Mouse (Mus musculus) cerebellum, adult 8-10 months (tissue): ENCODE data around the gene Ubash3a.

ENCODE experiments used
- DNase-seq: peaks from one replicate; pipeline ENCODE4 v3.0.0; 2022

Ubash3a gene

DNA sequence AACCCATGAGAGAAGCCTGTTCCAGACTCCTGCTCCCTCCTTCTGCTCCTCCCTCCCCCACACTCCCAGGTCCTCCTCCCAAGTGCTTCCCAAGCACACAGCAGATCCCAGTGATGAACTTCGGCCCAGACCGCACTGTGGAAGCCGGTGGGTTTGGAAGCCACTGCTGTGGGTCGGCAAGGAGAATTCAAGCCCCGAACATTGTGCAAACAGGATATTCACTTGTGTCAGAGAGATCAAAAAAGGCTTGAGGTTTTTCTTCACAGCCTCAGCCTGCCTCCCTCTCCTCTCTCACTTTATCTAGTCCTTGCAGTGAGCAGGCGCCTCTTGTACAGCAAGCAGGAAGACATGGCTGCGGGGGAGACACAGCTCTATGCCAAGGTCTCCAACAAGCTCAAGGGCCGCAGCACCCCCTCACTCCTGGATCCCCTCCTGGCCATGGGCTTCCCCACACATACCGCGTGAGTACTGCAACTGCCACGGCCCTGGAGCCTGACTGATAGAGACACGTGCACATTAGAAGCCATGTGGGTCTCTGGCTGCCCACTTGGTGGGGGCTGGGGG is at the start of gene Ubash3a:
Ubash3a (plus strand) TSS at position 103 of the 564 bp plus-strand sequence.
- no peak for DNase-seq

- DNase-seq, result no peak
These were observed 49.8 kb upstream of the Ubash3a start for GRCm38 (mm10) chr17:31157921-31158320.

- DNase-seq, result no peak
These were observed 47.4 kb upstream of the Ubash3a start for GRCm38 (mm10) chr17:31160291-31160690.

DNA sequence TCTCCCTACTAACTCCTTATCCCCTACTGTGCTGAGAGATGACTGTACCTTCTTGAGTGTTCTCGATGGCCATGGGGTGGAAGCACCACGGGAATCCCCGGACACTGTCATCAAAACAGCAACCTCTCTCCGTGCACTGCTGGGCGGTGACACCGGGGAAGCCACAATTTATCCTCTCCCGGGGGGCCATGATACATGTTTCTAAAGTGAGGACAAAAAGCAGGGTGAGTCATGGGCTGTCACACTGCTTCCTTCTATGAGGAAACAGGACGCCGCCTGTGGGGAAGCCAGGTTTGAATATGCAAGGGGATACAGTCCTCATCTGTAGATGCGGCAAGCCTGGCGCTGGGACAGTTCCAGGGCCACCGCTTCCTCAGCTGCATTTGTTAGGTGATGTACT is 45.1 kb upstream of the Ubash3a start:
- DNase-seq, result no peak

GRCm38 (mm10) chr17:31163821-31164220 is 43.9 kb upstream of the Ubash3a start:
- DNase-seq, result no peak

- DNase-seq, result no peak
These were observed 42.5 kb upstream of the Ubash3a start, which contains the start of gene Tff1 for GRCm38 (mm10) chr17:31165127-31165526. Gene Tff1 (minus strand): TSS chr17:31165277.

DNA sequence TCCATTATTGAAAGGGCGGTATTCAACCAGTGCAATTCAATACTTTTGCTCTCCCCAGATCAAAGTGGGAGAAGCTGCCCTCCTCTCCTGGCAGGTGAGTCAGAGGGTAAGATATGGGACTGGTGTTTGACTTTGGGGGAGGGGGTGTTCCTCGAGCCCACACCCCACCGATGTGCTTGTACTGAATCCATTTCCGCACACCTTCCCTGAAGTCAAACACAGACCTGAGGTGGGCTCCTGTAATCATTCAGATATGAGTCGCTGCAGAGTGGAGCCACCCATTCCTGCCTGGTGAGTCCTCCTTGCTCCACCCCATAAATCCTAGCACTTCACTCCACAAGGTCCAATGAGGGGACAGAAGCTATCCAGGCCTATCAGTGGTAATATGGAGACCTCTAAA is 37.9 kb upstream of the Ubash3a start:
- no peak for DNase-seq

- DNase-seq, result no peak
These were observed 31.4 kb upstream of the Ubash3a start for GRCm38 (mm10) chr17:31176321-31176720.

GRCm38 (mm10) chr17:31181490-31181889 is 26.2 kb upstream of the Ubash3a start:
- DNase-seq, result no peak

GRCm38 (mm10) chr17:31183180-31183974 is 24.3 kb upstream of the Ubash3a start:
- DNase-seq, result peak; percentile 19

DNA sequence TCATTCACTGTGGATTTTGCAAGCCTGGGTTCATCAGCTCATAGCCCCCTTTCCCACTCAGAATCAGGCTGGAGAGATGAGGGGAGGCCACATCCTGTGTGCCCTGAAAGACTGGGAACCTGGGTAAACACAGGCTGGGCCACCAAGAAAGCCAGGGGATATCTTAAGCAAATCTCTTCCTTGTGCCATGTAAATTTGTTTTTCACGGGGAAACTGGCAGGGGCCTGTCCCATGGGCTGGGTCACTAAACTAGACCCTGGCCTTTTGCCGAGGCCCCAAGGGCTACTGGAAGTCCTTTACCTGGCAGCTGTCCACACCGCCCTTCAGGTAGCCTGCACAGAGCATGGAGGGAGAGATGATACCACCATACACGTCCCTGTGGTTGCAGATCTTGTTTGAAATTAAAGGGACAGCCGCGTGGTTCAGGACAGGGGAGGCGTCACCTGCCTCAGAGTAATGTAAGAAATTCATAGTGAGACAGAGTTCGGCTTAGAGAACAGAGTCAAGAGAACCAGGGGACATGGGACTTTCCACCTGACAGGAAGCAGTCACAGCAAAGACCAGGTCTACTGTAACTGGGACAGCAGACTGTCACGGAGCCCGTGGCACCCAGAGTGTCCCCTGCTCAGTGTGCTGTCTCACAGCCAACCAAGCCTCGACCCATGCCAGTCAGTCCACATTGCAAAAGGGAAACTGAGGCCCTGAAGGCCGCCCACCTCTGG is 23.2 kb upstream of the Ubash3a start:
- no peak for DNase-seq

DNA sequence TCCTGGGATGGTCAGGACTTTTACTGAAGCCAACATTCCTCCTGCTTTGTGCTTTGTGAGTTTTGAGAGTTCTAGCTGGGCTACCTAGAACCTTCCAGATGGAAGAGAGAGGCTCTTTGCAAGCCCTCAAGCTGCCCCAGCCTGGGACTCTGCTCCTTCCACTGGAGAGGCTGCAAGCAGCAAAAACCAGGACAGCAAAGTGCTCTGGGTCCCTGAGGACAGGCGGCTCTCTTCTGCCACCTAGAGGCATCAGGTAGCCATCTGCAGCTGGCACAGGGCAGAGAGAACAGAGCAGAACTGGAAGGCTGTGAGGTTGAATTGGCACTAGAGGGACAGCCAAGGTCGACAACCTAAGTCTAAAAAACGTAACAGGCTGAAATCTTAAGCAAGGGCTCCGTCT is 20.3 kb upstream of the Ubash3a start:
- DNase-seq, result peak; percentile 83

DNA sequence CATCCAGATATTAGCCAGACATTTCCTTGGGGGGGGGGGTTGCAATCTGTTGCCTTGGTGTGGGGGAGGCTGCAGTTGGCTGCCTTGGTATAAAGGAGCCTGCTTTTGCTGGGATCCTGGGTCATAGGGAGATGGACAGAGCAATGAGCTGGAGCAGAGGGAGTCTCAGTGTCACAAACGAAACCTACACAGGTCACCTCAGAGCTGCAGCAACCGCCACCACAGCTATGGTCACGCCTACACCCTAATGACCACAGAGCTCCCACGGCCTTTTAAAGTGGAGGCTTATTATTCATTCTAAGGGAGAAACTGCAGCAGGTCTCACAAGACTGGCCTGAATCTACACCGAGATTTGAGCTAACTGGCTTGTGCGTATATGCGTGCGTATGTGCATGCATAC is 15.8 kb upstream of the Ubash3a start:
- no peak for DNase-seq

DNA sequence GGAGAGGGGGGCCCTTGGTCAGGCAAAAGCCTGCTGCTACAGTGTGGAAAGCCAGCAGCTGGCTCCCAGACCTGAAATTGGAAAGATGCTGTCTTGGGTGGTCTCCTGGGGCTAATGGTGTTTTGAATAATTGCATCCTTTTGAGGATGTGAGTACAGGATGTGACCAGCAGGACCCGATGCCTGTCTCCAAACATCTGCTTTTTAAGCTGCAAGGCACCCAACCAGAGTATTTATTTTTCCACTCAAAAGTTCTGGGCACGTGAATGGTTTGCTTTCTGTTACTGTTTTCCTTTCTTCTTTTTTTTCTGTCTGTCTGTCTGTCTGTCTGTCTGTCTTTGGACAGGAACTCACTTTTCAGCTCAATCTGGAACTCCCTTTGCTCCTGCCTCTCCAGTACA is 15.0 kb upstream of the Ubash3a start:
- no peak for DNase-seq

GRCm38 (mm10) chr17:31193360-31193759 is 14.3 kb upstream of the Ubash3a start:
- DNase-seq, result no peak

GRCm38 (mm10) chr17:31195207-31195606 is 12.5 kb upstream of the Ubash3a start:
- DNase-seq, result no peak

GRCm38 (mm10) chr17:31196283-31196682 is 11.4 kb upstream of the Ubash3a start:
- DNase-seq, result no peak

DNA sequence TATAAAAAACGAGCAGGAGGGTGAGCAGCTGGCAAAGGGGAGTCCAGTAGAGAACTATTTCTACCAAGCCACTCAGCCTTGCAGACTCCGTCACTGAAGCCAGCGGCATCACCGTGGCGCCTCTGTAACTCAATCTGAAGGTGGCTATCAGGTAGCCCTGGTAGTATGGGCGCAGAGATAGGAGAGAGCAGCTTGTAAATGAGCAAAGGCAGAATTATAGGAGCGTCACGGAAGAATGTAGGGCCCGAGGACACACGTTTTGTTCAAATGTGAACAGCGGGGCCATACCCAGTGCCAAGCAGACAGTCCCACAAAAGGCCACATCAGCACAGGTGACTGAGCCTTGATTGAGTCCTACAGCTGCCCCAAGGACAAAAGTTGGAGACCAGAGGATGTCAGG is 8.8 kb upstream of the Ubash3a start, which contains the start of gene Tmprss3:
Tmprss3 (minus strand) TSS at position 101 of the 400 bp plus-strand sequence.
- DNase-seq, result no peak

DNA sequence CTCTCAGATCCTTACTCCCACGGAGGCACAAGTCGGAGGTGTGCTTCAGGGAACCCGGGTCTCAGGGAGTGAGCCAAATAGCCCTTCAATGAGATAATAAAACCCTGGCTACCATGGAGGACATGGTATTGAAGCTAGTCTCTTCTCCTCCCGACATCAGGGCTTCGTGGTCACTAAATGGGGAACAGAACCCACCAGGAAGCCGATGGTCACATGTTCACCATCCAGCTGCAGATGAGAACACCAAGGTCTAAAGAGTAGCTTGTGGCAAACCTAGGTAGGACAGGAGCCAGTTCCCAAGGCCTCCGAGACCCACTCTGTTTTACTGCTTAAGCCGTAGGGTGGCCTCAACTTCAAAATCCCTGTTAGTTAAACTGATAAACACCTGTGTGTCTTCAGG is 981 bp downstream of the Ubash3a start:
- no peak for DNase-seq

GRCm38 (mm10) chr17:31209376-31209930 is 1.8 kb downstream of the Ubash3a start:
- DNase-seq, result no peak

DNA sequence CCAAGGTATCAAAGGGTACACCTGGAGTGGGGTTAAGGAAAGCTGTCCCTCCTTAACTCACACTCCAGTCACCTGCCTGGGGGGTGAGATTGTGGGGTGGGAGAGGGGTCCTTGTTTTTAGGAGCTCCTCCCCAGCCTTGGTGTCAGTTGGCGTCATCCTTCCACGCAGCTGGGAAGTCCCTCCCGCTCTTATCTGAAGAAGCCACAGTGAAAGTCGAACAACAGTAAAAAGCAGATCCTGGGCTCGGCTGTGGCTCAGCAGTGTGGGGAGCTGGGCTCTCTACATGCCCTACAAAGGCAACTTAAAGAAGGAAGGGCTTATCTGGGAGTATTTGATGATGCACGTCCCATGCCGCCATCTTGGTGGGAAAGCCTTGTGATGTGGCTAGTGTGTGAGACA is 2.6 kb downstream of the Ubash3a start:
- no peak for DNase-seq

DNA sequence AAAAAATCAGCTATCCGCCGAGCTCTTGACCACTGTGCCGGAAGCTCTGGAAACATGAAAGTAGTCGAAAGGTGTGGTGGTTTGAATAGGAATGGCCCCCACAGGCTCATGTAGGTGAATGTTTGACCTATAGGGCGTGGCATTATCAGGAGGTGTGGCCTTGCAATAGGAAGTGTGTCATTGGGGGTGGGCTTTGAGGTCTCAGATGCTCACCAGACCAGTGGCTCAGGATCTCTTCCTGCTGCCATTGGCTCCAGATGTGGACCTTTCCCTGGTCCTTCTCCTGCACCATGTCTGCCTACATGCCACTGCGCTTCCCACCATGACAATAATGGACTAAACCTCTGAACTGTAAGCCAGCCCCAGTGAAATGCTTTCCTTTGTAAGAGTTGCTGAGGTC is 4.2 kb downstream of the Ubash3a start:
- DNase-seq, result no peak
